Mouse (Mus musculus) hindbrain, embryonic 13.5 days (tissue): Measurements from ENCODE around the gene Pcsk6. TPM values are rescaled to one million over a fixed set of nuclear protein-coding genes. Genes with fewer than 3 reads are reported as not detected.
"Not testable (repeated sequence)": the region's sequence is repeated elsewhere in the genome, so short reads cannot be mapped to it uniquely, and the experiment has no call there.

Source experiments
- ATAC-seq: fragments of 200-750 bp; cut with Nextera tagmentation; 2 replicates; pipeline ENCODE4 v1.8.0; 2017; ENCODE audit warnings: moderate TSS enrichment; ENCODE audit not compliant: low FRiP score
- H3K27ac ChIP-seq: fragments of 300-500 bp; sonication (generic); 2 replicates; pipeline ENCODE4 v1.5.1; 2015; ENCODE audit warnings: inconsistent platforms, mild to moderate bottlenecking, moderate library complexity
- H3K27me3 ChIP-seq: fragments of 300-500 bp; sonication (generic); 2 replicates; pipeline ENCODE4 v1.6.1; 2015; ENCODE audit warnings: mild to moderate bottlenecking, inconsistent platforms
- H3K36me3 ChIP-seq: fragments of 300-500 bp; sonication (generic); 2 replicates; pipeline ENCODE4 v1.6.1; 2015; ENCODE audit warnings: mild to moderate bottlenecking, inconsistent platforms
- H3K4me1 ChIP-seq: fragments of 300-500 bp; sonication (generic); replicated peaks from 2 replicates; pipeline ENCODE4 v1.6.1; 2015; ENCODE audit warnings: inconsistent platforms
- H3K4me2 ChIP-seq: fragments of 300-500 bp; sonication (generic); 2 replicates; pipeline ENCODE4 v1.6.1; 2015; ENCODE audit warnings: inconsistent platforms, mild to moderate bottlenecking, moderate library complexity
- H3K4me3 ChIP-seq: fragments of 300-500 bp; sonication (generic); 2 replicates; pipeline ENCODE4 v1.5.1; 2015; ENCODE audit warnings: mild to moderate bottlenecking, inconsistent platforms
- H3K9ac ChIP-seq: fragments of 300-500 bp; sonication (generic); 2 replicates; pipeline ENCODE4 v1.6.1; 2015; ENCODE audit warnings: mild to moderate bottlenecking, inconsistent platforms
- H3K9me3 ChIP-seq: fragments of 300-500 bp; sonication (generic); 2 replicates; pipeline ENCODE4 v1.6.1; 2016; ENCODE audit warnings: inconsistent platforms
- WGBS: fragments of 180-500 bp; shearing (Covaris S2); methylation state at CpG from one replicate; pipeline ENCODE4 v1.1.7; 2015; 5-methylcytosine and 5-hydroxymethylcytosine counted together
- polyA plus RNA-seq: library from polyadenylated mRNA; unstranded; fragments of >200 nt; fragmentation: Nextera tagmentation; extraction: Ambion mirVana; gene quantifications from 2 replicates; pipeline ENCODE4 v1.2.1, GENCODE M21; 2015

Pcsk6 gene
- 0.52 and 0.66 TPM in 2 replicates for polyA plus RNA-seq

DNA sequence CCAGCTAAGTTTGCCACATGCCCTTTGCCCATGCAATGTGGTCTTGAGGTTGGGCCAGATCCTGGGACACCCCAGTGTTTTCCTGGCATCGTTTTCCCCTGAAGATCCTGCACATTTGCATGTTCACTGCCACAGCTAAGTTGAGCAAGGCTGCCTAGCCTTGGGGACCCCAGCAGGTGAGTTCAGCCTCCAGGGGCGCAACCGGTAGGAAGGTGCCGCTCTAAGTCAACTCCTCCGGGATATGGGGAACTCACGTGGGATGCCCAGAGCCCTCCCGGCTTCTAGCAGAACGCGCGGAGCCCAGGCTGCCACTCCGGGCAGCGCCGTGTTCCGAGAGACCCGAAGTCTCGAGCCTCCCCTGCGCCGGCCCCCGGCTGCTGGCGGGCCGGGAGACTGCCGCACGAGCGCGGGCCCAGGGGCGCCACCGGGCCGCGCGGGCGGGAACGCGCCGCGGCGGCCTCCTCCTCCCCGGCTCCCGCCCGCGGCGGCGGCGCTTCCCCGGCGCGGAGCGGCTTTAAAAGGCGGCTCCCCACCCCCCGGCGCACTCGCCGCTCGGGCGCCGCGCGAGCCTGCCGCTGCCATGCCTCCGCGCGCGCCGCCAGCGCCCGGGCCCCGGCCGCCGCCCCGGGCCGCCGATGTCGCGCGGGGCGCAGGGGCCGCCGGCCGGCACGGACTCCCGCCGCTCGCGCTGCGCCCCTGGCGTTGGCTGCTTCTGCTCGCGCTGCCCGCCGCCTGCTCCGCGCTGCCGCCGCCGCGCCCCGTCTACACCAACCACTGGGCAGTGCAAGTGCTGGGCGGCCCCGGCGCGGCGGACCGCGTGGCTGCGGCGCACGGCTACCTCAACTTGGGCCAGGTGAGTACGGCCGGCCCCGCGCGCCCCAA, at the start of gene Pcsk6:
Pcsk6 (plus strand) TSS at position 144 of the 882 bp plus-strand sequence.
- H3K4me2 ChIP-seq = peak within 1 kb of the TSS; percentile 93
- peak; percentile 66 for ATAC-seq
- H3K9me3 ChIP-seq = no peaks in the 10 kb centered on the region
- peak within 1 kb of the TSS; percentile 63 for H3K4me3 ChIP-seq
- H3K4me1 ChIP-seq = peaks cover 15% of the 10 kb centered on the region
- under 1% methylated on average over 66 of the region's 111 CpGs for WGBS
- no peak within 1 kb of the TSS for H3K27ac ChIP-seq
- H3K36me3 ChIP-seq = no peaks in the 10 kb centered on the region
- H3K27me3 ChIP-seq = peaks cover 70% of the 10 kb centered on the region
- peak within 1 kb of the TSS; percentile 73 for H3K9ac ChIP-seq

DNA sequence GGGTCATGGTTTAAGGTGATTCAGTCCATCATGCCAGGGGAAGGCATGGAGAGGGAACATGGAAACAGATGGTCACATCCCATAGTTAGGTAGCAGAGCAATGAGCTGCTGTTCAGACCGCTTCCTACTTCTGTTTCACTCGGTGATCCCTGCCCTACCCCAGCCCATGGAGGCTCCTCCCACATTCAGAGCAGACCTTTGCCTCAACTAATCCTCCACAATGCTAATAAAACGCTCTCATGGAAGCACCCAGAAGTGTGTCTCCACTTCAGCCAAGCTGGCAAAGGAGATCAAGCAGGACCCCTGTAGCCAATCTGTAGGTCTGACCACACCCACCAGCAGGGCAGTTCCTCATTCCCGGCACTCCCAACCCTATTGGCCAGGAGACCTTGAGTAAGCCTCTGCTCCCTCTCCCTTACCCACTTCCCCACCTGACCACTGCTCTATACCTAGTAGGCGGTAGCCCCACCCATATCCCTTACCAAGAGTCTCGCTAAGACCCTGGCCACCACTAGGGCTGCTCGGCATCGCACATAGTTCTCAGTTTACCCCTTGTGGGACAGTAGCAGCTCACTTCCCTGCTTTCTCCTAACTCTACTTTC, 47.8 kb upstream of the Pcsk6 start:
- no peak for ATAC-seq
- no peak overlapping the region for H3K27ac ChIP-seq

DNA sequence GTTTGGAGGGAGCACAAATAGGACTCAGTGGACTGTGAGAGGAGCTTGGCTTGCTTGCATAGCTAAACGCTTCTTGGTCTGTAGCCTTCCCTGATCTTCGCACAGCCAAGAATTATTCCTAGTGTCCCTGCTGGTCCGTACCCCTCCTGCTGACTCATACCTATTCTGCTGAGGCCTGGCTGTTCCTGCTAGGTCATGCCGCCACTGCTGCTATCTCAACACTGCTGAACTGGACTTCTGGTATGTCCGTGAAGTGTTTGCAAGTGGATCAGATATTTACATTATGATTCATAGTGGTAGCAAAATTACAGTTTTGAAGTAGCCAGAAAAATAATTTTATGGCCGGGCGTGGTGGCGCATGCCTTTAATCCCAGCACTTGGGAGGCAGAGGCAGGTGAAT, 44.0 kb upstream of the Pcsk6 start:
- Histone ChIP-seq H3K4me2 (no peak overlapping the region), H3K4me1 (peaks cover 6% of the 10 kb centered on the region), H3K27me3 (no peaks in the 10 kb centered on the region), H3K9me3 (0 out of 2 replicates have a peak, but pooled peaks cover 4% of the 10 kb centered on the region), H3K36me3 (no peaks in the 10 kb centered on the region), H3K4me3 (no peak overlapping the region), H3K27ac (no peak overlapping the region), H3K9ac (no peak overlapping the region)
- ATAC-seq = no peak
- 98% methylated on average over 8 of the region's 8 CpGs for WGBS

More for the DNA sequence above, 47.8 kb upstream of the Pcsk6 start:
- Histone ChIP-seq H3K27me3 (no peaks in the 10 kb centered on the region), H3K9me3 (0 out of 2 replicates have a peak, but pooled peaks cover 4% of the 10 kb centered on the region), H3K4me1 (no peaks in the 10 kb centered on the region), H3K4me3 (no peak overlapping the region), H3K4me2 (no peak overlapping the region), H3K36me3 (no peaks in the 10 kb centered on the region), H3K9ac (no peak overlapping the region)
- 83% methylated on average over 8 of the region's 8 CpGs for WGBS

DNA sequence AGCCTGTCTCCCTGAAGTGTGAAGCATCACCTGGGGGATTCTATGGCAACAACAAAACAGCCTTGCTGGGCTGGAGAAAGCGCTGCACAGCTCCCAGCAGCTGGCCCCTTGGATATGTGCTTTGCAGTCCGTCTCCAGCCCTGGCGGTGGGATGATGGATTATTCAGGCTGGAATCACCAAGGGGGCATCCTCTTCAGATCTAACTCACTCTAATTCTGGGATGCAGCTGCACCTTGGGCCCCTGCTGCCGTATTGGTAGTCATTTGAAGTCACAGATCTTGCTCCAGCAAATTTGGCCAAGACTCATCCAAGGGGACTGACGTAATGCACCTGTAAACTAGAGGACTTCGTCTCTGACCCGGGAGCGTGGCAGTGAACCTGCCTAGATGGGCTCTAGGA, 41.1 kb upstream of the Pcsk6 start:
- WGBS = 24% methylated on average over 8 of the region's 8 CpGs
- Histone ChIP-seq H3K9me3 (0 out of 2 replicates have a peak, but pooled peaks cover 4% of the 10 kb centered on the region), H3K27me3 (no peaks in the 10 kb centered on the region), H3K4me3 (no peak overlapping the region), H3K4me1 (peaks cover 6% of the 10 kb centered on the region), H3K36me3 (no peaks in the 10 kb centered on the region), H3K4me2 (no peak overlapping the region), H3K9ac (no peak overlapping the region), H3K27ac (no peak overlapping the region)
- no peak for ATAC-seq

DNA sequence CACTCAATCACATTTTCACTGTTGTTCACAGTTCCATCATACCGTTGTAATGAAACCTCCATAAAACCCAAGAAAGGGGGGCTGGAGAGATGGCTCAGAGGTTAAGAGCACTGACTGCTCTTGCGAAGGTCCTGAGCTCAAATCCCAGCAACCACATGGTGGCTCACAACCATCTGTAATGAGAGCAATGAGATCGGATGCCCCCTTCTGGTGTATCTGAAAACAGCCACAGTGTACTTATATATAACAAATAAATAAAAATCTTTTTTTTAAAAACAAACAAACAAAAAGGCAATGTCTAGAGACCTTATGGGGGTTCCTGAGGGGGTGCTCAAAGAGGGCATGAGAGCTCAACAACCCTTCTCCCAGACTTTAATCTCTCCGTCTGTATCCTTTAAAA, 39.6 kb upstream of the Pcsk6 start:
- H3K4me1 ChIP-seq, H3K27me3 ChIP-seq, H3K36me3 ChIP-seq, H3K9ac ChIP-seq, H3K4me2 ChIP-seq, H3K4me3 ChIP-seq, H3K9me3 ChIP-seq, H3K27ac ChIP-seq, ATAC-seq: not testable (repeated sequence)
- WGBS = 75% methylated on average over 4 of the region's 4 CpGs

DNA sequence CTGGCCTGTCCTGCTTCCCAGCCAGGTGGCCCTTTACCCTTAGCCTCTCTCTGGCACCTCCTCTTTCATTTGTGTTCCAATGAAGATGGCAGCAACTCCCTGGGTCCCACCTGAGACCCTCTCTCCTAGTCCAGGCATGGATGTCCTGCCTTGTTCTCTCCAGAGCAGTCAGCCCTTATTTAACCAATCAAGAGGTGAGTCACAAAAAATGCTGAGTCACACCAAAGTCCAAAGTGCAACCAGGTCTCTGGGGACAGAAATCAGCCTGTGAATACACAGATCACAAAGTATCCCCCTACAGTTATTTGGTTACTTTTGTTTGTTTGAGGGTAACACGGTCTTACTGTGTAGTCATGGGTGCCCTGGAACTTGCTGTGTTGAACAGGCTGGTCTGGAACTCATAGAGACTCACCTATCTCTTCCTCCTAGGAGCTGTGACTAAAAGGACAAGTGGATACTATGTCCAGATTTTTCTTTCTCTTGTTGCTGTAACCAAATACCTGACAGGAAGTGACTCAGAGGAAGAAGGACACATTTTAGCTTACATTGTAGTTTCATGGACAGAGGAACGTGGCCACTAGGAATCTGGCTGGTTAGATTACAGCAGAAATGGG, 38.9 kb upstream of the Pcsk6 start:
- Histone ChIP-seq H3K4me2 (no peak overlapping the region), H3K4me1 (peaks cover 6% of the 10 kb centered on the region), H3K27me3 (no peaks in the 10 kb centered on the region), H3K27ac (no peak overlapping the region), H3K36me3 (no peaks in the 10 kb centered on the region), H3K9me3 (no peaks in the 10 kb centered on the region), H3K4me3 (no peak overlapping the region), H3K9ac (no peak overlapping the region)
- ATAC-seq = no peak
- WGBS = 84% methylated on average over 2 of the region's 2 CpGs

DNA sequence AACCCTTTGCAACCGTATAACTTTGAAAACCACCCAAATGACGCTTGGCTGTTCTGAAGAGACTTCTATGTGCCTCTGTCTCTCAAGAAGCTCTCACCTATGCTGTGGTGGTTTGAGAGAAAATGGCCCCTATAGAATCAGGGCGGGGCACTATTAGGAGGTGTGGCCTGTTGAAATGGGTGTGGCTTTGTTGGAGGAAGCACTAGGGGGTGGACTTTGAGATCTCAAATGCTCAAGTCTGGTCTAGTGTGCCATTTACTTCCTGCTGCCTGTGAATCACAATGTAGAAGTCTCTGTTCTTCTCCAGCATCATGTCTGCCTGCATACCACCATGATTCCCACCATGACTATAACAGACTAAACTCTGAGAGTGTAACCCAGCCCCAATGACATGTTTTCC, 21.8 kb upstream of the Pcsk6 start:
- ATAC-seq = no peak

DNA sequence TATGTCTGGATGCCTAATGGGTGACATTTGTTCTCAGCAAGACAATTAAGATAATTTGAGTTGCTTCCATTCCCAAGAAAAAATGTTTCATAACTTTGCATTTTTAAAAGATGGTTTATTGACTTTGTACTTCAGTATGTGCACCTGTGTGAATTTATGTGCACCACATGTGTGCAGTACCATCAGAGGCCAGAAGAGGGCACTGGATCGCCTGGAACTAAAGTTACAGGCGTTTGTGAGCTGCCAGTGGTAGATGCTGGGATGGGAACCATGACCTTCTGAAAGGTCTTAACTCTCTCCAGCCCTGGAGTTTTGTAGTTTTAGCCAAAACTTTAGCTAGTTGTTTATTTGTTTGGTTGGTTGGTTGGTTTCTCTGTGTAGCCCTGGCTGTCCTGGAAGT, 18.3 kb upstream of the Pcsk6 start:
- no peak for ATAC-seq
- H3K4me2 ChIP-seq = no peak overlapping the region
- no peak overlapping the region for H3K27ac ChIP-seq

More for the DNA sequence above, 21.8 kb upstream of the Pcsk6 start:
- Histone ChIP-seq H3K4me1 (no peaks in the 10 kb centered on the region), H3K27ac (no peak overlapping the region), H3K9ac (no peak overlapping the region), H3K9me3 (peaks cover 5% of the 10 kb centered on the region; the same call in 1 of the 2 replicates), H3K27me3 (no peaks in the 10 kb centered on the region), H3K4me2 (no peak overlapping the region), H3K36me3 (no peaks in the 10 kb centered on the region), H3K4me3 (no peak overlapping the region)
- 97% methylated on average over 3 of the region's 3 CpGs for WGBS

DNA sequence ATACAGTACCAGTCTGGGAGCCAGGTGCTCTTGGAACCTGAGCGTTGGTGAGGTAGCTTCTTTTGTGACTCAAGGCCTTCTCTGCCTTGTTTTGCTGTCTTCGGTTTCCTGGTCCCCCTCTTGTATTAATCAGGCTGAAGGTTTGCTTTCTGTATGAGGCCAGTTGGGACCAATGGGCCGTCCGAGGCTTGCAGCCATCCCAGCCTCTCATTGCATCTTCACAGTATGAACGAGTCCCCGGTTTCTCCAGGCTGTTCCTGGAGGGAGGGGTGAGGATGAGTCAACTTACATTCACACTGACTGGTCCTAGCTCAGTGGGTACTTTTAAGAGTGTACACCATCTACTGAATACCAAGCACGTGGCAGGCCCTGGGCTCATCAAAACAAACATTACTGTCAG, 553 bp upstream of the Pcsk6 start:
- no peak overlapping the region; the same call in 1 of the 2 replicates for H3K9ac ChIP-seq
- no peaks in the 10 kb centered on the region for H3K9me3 ChIP-seq
- peaks cover 15% of the 10 kb centered on the region for H3K4me1 ChIP-seq
- peak overlapping the region; percentile 93; the same call in 1 of the 2 replicates for H3K4me2 ChIP-seq
- no peak overlapping the region for H3K27ac ChIP-seq
- no peak; the same call in 1 of the 2 replicates for ATAC-seq
- 48% methylated on average over 7 of the region's 7 CpGs for WGBS
- H3K27me3 ChIP-seq = peaks cover 73% of the 10 kb centered on the region
- peak overlapping the region; percentile 63 for H3K4me3 ChIP-seq
- H3K36me3 ChIP-seq = no peaks in the 10 kb centered on the region

More for the DNA sequence above, 18.3 kb upstream of the Pcsk6 start:
- H3K27me3 ChIP-seq = no peaks in the 10 kb centered on the region
- H3K9ac ChIP-seq = no peak overlapping the region
- no peaks in the 10 kb centered on the region for H3K36me3 ChIP-seq
- H3K4me1 ChIP-seq = no peaks in the 10 kb centered on the region
- 52% methylated on average over 2 of the region's 2 CpGs for WGBS
- H3K4me3 ChIP-seq = no peak overlapping the region
- peaks cover 5% of the 10 kb centered on the region; the same call in 1 of the 2 replicates for H3K9me3 ChIP-seq

DNA sequence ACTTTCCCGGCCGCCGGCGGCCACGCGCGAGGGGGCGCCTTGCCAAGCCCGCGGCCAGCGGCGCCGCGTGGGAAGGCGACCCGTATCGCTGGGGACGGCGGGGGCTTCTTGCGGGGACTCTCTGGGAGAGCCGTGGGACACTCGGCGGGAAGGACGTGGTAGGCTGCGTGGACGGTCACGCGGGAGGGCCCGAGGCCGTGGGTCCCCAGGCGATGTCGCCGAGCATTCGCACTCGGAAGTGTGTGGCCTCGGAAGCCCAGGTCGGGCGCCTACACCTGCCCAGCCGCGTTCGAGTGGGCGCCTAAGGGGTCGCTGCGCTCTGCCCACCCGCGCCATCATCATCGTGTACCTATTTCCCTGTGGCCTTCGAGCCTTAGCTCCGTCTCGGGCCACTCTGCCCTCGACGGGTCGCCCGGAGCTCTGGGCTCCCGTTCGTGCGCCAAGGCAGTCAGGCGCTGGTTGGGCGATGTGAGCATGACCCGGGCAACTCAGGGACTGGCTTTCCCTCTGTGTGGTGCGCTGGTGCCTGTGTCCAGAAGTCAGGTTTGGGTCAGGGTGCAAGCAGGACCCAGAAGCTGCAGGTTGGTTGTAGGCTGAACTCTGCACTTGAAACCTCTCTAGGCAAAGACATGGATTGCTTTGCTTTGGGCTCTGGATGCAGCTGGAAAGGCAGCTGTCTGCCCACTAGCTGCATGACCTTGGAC, 1.1 kb downstream of the Pcsk6 start:
- no peak overlapping the region for H3K27ac ChIP-seq
- H3K4me2 ChIP-seq = peak overlapping the region; percentile 93
- ATAC-seq = peak; percentile 34
- WGBS = 5% methylated on average over 61 of the region's 61 CpGs
- H3K9me3 ChIP-seq = no peaks in the 10 kb centered on the region
- peaks cover 15% of the 10 kb centered on the region for H3K4me1 ChIP-seq
- H3K4me3 ChIP-seq = peak overlapping the region; percentile 63
- peaks cover 65% of the 10 kb centered on the region for H3K27me3 ChIP-seq
- H3K36me3 ChIP-seq = no peaks in the 10 kb centered on the region
- H3K9ac ChIP-seq = peak overlapping the region; percentile 73

DNA sequence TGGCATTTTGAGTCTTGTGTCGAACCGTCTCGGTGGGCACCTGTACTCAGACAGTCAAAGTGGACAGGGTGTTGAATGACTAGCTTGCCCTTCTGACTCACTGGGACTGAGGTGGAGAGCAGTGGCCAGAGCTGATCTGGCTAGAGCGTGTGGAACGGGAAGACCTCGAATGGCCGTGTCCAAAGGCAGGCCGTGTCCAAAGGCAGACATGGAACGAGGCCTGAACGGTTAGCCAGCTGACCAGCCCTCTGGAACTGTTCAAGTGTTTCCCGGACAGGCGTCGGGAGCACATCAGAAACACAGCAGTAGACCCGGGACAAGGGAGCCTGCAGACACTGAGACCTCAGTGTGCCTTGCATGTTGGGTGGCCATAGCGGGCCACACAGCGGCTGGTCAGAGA, 7.6 kb downstream of the Pcsk6 start:
- Histone ChIP-seq H3K4me1 (peaks cover 21% of the 10 kb centered on the region), H3K4me2 (no peak overlapping the region), H3K4me3 (no peak overlapping the region), H3K36me3 (no peaks in the 10 kb centered on the region), H3K9ac (no peak overlapping the region), H3K27me3 (peaks cover 23% of the 10 kb centered on the region), H3K9me3 (no peaks in the 10 kb centered on the region), H3K27ac (no peak overlapping the region)
- no peak for ATAC-seq
- WGBS = 80% methylated on average over 16 of the region's 16 CpGs

DNA sequence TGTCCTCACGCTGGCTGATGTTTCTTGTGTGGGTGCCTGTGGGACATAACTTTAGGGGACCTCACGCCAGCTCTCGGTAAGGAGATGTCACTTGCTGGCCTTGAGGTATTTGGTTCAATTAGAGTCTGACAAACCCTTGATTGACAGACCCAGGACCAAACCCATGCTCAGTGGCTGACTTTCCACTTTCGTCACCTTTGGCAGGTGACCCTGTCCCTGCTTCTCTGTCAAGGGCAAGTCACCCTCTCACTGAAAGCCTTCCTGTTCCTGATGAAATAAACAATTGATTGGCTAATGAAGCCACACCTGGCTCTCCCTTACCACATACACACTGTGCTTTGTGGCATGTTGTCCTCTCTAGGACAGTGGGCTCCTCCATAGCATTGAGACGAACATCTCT, 8.3 kb downstream of the Pcsk6 start:
- no peak overlapping the region for H3K4me2 ChIP-seq
- 93% methylated on average over 5 of the region's 5 CpGs for WGBS
- no peak for ATAC-seq
- H3K36me3 ChIP-seq = no peaks in the 10 kb centered on the region
- no peak overlapping the region for H3K9ac ChIP-seq
- no peak overlapping the region for H3K27ac ChIP-seq
- peaks cover 21% of the 10 kb centered on the region for H3K4me1 ChIP-seq
- no peak overlapping the region for H3K4me3 ChIP-seq
- H3K9me3 ChIP-seq = no peaks in the 10 kb centered on the region
- H3K27me3 ChIP-seq = peaks cover 17% of the 10 kb centered on the region
